Mouse (Mus musculus): ENCODE measurements around the gene Ciart. TPM values are rescaled to one million over a fixed set of nuclear protein-coding genes. Genes with fewer than 3 reads are reported as not detected.
A peak's percentile ranks its signal among the peaks of the same experiment; 100 is the strongest.
"Not testable (repeated sequence)": the region's sequence is repeated elsewhere in the genome, so short reads cannot be mapped to it uniquely, and the experiment has no call there.

The Ciart gene
- total RNA-seq (2021): 10 to 100 TPM in 1 of 2 experiments, 1 to 10 TPM in 1; 4.5 to 20.1 TPM

DNA sequence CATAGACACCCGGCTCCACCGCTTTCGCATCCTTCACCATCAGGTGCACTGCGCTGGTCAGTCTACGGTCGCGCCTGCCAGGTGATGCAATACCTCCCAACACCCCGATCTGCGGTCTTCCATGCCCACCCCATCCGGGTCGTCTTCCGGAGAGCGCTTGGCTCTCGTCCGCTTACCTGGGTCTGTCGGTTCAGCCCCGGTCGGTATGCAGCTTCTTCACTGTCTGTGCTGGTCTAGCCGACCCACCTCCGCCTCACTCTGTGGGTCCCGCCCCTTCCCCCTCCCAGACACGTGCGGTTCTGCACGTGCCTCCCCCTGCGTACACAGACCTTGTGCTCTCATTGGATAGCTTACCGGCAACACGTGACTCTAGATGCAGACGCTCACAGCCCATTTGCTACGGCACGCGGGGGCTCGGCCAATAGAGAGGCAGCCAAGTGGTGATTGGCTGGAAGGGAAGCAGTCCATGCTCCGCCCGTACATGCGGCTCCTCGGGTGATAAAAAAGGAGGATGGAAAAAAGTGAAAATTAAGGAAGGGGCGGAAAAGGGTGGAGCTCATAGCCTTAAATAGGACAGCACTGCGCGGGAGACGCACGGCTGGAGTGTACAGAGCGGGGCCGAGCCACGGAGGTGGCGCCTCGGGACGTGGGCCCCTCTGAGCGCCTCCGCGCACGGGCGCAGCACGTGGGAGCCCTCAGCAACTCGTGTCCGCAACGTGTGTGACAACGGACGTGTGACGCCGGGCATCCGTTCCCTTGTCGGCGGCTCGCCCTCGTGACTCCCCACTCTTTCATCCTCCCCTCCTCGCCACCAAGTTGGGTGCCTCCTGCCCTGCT, at the start of gene Ciart:
Gene Ciart (minus strand): TSS at position 273 of the 837 bp plus-strand sequence.
- DNase-seq: peak; percentile 87 to 92
- intact Hi-C loops (cut with DNase I): loop anchor here (5.0 kb wide), 1 partner anchor 80 kb away; no protein-coding TSS in a partner anchor

DNA sequence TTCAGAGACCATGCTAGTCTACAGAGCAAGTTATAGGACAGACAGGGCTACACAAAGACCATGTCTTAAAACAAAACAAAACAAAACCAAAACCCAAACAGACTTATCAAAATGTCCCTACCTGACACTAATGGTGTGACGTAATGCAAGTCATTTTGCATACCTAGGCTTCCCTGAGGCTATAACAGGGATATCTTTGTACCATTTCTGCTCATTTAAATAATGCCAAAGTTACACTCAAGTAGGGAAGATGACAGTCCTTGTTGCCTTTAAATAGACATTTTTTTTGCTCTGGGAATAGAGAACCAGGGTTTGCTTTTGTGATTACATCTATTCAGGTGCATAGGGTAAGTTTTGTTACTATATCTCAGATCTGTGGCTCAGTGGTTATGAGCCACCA, 49.4 kb upstream of the Ciart start:
- DNase-seq: no peak
- intact Hi-C loops (cut with DNase I): loop anchor here (2.0 kb wide), 1 partner anchor 17 kb away; no protein-coding TSS in a partner anchor

DNA sequence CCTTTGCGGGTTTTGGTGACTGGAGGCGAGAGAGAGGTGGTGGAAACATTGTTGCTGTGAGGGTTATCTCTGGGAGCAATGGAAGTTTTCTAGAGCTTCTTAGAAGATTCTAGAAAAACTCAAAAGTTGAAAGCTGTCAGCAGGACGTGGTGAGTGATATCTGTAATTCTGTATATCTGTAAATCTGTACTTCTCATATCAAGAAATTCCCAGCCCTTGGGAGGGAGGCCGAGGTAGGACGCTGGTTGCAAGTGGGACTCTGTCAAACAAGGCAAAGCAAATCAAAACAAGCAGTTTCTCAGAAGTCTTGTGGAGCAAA, 48.4 kb upstream of the Ciart start:
- no peak for DNase-seq
- intact Hi-C loops (cut with DNase I): loop anchor here (2.0 kb wide), 1 partner anchor 18 kb away; no protein-coding TSS in a partner anchor

DNA sequence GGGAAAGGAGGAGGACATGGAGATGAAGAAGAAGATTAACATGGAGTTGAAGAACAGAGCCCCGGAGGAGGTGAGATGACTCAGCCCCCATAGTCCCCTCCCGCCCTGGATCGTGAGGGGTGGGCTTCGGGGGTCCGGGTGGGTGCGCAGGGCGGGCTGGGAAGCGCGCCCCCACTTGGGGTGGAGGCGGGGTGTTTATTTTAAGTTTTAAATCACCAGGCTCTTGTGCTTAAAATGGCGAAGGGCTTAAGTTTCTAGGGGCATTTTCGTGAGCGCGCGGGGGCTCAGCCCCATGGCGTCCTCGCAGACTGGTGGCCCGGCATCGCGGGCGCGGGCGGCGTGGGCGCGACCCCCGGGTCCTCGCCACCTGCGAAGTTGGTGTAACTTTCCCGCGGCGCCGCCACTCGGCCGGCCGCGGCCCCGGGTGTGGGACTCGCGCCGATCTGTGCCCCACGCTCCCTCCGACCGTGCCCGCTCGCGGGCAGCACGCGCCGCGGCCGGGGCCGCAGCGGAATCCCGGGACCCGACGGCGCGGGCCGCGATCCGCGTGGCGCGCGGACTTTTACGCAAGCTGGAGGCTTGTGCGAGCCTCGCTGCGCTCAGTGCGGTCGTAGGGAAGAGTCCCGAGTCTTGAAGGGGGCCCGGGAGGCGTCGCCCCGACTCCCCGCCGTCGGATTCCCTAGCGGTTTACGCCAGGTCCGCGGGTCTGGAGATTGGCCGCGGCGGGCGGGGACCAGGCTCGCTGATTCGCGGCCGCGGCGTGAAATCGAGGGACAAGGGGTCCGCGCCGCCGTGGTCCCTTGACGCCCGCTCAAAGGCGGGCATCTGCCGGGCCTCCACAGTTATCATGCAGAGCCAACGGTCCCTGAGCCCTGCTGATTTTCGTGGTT, 47.8 kb upstream of the Ciart start:
- intact Hi-C loops (cut with DNase I): loop anchor here (2.0 kb wide), 1 partner anchor 19 kb away; no protein-coding TSS in a partner anchor
- peak; percentile 55 to 68 for DNase-seq

DNA sequence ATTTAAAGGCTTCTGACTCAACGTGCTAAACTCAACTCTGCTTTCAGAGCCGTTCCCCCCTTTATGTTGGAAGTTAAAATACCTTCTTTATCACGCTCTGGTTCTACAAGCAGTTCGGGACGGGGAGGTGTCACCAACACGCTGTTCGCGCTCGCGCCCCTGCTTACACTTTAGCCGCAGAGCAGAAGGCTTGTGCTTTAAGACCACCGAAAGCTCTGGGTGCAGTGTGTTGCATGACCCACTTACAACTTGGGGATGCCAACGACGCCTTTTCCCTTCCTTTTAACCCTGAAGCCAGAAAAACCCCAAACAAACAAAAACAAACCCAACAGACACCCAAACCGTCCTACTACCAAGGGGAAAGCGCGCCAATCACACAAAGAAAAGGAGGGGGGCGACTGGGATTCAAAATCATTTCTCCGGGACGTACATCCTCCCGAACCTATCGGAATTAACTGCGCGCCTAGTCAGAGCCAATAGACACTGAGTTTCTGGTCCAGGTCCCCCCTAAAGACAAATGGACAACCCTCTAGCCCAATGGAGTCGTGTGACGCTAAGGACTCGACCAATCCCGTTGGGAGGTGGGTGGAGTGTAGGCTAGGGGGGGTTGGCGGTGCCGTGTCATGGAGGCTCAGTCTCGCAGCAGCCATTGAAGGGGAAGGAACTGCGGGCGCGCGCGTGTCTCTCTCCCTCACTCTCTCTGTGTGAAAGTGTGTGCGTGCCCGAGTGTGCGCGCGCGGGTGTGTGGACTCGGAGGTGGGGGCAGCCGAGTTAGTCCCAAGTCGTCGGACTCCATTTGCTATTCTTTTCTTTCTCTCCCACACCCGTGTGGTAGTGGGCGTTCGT, 46.8 kb upstream of the Ciart start, which contains the start of gene Anp32e:
Gene Anp32e (plus strand): TSS at position 589 of the 846 bp plus-strand sequence.
- peak; percentile 95 to 96 for DNase-seq
- intact Hi-C loops (cut with DNase I): no loop called here

DNA sequence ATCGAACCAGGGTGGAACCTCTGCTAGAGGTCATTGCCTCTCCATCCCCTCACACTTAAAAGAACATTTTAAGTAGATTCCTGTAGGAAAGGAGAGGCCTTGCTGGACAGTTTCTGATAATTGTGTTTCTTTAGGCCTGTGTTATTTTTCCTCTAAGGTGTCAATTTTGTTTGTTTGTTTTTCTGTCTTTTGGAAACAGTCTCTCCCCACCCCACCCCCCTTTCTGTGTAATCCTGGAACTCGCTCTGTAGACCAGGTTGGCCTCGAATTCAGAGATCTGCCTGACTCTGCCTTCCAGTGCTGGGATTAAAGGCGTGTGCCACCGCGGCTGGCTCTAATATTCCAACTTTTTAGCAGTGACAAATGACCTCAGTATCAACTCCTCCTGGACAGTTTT, 46.2 kb upstream of the Ciart start:
- intact Hi-C loops (cut with DNase I): no loop called here
- no peak for DNase-seq

DNA sequence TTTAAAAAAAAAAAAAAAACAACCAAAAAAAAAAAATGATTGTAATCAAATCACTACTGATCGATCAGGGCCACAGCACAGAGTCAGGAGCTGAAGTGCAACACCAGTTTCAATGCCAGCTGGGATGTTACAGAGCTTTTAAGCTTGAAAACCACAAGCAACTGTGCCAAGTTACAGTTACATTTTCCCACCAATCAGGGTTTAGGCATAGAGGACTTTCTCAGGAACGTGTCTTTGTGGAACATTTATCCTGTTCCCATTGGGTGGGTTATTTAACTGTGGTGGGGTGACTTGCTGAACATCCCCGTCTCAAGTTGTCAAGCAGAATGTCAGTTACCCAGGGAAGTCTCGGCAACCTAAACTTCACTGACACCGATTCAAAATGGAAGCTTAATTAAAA, 43.0 kb upstream of the Ciart start:
- intact Hi-C loops (cut with DNase I): no loop called here
- no peak for DNase-seq

DNA sequence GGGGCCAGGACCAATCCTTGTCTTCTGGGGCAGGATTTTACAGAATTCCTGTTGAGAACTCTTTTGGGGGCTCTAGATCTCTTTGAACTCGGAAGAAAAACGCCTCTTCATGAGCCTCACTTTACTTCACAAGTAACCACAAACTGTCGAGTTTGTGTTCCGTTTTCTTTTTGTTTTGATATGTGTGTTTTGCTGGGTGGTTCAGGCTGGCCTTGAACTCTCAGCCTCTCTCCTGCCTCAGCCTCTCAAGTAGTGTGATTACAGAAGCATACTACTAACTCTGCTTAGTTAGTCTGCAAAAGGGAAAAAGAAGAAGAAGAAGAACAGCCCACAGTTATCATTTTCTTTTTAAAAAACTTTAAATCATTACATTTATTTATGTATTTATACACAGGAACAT, 42.1 kb upstream of the Ciart start:
- intact Hi-C loops (cut with DNase I): no loop called here
- no peak for DNase-seq

DNA sequence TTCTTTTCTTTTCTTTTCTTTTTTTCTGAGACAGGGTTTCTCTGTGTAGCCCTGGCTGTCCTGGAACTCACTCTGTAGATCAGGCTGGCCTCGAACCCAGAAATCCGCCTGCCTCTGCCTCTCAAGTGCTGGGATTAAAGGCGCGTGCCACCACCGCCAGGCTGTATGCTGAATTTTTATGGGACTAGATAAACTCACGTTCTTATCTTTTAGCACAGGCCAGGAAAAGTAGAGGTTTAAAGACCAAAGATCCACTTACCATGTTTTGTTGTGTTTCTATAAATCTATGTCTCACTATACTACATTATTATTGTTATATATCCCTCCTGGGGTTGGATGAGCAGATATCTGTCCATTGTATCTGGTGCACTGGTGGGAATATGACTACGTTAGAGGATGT, 41.4 kb upstream of the Ciart start:
- DNase-seq; intact Hi-C loops (cut with DNase I): not testable (repeated sequence)

DNA sequence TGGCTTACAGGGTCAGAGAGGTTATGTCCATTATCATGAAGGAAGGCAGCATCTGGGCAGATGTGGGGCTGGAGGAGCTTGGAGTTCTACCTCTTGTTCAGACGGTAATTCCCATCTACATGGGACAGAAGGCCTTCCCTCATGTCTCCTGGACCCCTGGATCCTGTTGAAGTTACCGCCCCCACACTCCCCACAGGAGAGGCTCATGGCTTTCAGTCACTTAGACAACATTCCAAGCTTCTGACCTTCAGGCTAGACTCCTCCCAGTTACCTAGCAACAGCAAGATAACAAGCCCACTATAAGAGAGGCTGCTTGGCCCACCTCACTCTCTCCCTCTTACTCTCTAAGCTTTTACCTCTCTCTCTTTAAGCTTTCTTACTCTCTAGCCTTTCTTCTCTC, 38.5 kb upstream of the Ciart start:
- DNase-seq; intact Hi-C loops (cut with DNase I): not testable (repeated sequence)

DNA sequence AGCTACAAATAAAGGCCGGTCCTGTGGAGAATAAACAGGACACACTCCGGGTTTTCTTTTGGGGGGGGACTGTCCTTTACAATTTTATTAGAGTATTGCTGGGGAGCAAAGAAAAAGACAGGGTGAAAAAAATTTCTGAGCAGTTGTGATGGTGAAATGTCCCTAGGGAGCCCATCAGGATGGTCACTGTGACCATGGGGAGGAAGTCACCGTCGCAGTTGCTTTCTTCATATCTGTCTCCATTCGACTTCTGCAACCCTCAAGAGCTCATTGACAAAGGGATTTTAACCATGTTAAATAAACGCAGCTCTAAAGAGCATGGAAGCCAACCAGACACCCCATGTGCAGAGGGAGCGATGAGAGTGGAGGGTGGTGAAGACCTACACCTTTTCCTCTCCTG, 34.7 kb upstream of the Ciart start:
- no peak for DNase-seq
- intact Hi-C loops (cut with DNase I): no loop called here

DNA sequence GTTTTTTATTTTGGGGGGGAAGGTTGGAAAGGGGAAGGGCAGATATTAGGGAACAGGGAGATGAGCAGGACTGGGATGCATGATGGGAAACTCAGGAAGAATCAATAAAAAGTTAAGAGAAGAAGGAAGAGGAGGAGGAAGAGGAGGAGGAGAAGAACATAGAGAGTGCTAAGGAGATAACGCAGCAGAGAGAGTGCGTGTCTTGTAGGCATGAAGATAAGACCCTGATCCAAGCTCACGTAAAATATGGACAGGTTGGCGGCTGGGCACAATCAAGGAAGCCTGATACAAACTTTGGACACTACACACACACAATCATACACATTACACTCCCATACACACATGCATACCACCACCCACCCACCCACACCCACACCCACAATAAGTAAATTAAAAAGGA, 32.7 kb upstream of the Ciart start:
- DNase-seq: no peak
- intact Hi-C loops (cut with DNase I): no loop called here

DNA sequence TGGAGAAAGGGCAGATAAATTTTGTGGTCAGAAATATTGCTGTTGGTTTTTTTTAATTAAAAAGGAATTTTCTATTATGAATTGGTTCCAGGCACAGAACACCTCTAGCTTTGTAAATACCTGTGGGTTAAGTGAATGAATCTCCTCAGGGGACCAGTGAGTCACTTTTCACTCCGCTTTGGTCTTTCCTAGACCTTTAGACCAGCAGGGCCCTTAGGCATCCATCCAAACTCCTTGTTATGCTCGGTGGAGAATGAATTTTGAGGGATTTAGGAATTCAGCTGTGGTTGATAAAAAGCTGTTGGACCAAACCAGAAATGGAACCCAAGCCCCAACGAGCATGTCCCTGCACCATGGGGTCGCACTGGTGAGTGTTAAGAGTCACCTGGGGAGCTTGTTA, 25.6 kb upstream of the Ciart start:
- no peak for DNase-seq
- intact Hi-C loops (cut with DNase I): loop anchor here (1.0 kb wide), 1 partner anchor 45 kb away; no protein-coding TSS in a partner anchor

DNA sequence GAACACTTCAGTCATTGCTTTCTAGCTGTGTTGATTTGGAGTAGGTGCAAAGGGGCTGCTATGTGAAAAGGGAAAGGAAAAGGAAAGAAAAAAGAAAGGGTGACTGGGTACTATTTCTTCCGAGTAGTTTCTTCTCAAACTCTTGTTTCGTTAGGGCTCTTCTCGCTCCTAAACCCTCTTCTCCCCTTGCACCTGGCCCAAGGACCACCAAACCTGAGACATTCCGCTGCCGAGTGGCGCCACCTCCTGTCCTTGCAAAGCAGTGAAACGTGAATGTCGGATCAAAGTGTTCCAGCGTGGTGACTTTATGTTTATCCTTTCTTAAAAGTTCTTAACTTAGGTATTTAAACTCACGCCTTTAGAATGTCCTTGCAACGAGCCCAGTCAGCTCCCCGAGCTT, 24.8 kb upstream of the Ciart start:
- DNase-seq: peak; percentile 60 to 67
- intact Hi-C loops (cut with DNase I): loop anchor here (1.0 kb wide), 1 partner anchor 45 kb away; no protein-coding TSS in a partner anchor

DNA sequence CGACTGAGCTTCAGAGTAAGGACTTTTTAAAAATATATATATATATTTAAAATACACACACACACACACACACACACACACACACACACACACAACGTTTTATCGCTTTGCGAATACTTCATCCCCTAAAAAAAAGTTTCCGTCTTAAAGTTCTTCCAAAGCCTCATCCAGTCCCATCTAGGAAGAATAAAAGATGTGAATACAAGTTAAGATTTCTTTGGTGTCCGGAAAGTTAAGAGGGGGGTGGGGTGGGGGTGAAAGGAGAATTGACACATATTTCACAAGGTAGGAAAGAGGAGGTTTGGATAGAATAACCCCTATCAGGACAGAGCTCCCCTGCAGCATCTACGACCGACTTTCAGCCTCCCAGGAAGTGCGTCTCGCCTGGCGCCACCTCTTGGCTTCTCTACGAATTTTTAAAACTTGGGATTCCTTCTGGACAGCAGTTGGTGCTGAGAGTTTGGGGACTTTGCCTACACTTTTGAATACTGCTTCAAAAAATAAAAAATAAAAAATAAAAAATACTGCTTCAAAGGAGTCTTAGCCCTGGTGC, 24.0 kb upstream of the Ciart start:
- DNase-seq: peak; percentile 62 to 64
- intact Hi-C loops (cut with DNase I): loop anchor here (1.0 kb wide), 1 partner anchor 23 kb away; no protein-coding TSS in a partner anchor

DNA sequence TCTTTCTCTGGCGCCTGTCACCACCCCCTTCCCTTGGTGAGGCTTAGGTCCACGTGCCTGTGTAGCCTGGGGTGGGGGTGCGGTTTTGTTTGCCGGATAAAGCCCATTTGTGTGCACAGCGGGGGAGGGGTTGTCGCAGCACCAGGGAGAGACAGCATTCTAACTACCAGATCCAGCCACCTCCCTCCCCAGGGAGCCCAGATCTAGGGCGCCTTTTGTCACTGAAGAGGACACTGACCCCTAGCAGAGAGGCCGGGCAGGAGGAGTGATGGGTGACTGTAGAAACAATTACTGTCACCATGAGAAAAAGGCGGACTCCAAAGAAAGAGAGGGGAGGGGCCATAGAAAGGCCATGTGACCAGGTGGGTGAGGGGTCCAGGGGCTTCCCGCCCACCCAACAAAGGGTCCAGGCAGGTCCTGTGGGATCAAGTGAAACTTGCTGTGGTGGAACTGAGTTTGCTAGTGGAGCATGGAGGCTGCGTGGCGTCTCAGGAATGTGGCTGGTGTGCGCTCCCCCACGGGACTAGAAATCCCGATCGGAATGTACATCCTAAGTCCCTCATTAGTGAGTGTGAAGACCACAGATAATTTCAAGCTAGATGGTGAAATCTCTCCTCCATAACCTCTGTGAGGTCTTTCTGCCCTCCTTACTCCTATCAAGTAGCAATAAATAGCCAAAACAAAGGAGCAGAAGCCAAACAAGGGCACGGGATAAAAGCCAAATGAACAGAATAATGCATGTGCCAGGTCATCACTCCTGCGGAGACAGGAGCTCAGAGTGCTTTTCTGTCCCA, 23.3 kb upstream of the Ciart start:
- intact Hi-C loops (cut with DNase I): loop anchor here (1.0 kb wide), 1 partner anchor 22 kb away; no protein-coding TSS in a partner anchor
- peak in 1 of 2 experiments; percentile 52 for DNase-seq

DNA sequence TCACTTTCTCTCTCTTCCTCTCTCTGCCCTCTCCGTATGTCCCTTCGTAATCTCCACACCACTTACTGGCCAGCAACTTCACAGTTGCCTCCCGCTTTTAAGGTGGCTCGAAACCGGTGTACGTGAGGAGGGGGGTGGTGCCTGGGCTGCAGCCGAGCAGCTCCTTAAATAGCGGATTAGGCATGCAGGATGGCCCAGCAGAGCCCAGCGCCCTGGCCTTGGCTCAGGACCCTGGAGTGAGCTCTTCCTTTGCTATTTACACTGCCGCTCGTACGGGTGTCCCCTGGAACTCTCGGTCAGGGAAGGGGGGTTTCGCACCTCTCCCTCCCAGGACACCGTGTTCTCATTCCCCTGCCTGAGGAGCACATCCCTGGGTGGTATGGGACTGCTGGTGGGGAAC, 22.5 kb upstream of the Ciart start, which contains the start of gene Car14:
Gene Car14 (minus strand): TSS at position 124 of the 400 bp plus-strand sequence.
- intact Hi-C loops (cut with DNase I): no loop called here

DNA sequence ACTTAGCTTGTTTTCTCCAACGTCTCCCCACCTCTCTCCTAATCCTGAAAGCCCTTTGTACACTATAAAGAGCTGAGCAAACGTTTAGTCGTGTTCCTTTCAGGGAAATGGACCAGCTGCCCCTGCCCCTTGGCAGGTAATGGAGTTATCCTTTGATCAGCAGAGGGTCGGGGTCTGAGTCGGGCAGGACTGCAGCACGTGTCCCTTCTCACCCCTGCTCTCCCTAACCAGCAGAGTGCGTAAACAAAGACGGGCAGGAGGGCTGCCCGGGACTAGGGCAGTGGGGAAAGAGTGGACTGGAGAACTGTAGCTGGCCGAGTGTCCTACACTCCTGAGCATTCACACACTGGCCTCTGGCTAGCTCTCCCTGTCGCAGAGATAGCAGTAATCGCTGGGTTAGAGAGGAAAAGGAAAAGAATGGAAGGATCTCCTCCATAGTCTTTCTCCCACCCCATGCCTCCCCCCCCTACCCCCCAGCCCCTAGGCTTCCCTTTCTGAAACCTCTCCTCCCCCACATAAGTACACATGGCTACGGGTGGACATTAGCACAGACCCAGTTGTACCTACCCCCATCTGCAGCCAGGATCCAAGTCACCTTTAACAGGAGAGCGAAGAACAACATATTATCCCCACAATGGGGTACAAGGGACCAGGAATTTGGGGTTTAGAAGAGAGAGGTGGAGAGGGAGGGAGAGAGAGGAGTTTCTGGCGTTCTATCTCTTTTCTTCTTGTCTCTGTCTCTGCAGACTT, 21.9 kb upstream of the Ciart start:
- intact Hi-C loops (cut with DNase I): no loop called here
- DNase-seq: peak in 1 of 2 experiments; percentile 29

More for the DNA sequence above, 22.5 kb upstream of the Ciart start, which contains the start of gene Car14:
- peak in 1 of 2 experiments; percentile 37 for DNase-seq
